Mouse (Mus musculus): ENCODE measurements around the gene Cd82. TPM values are rescaled to one million over a fixed set of nuclear protein-coding genes. Genes with fewer than 3 reads are reported as not detected.

The Cd82 gene
- polyA plus RNA-seq, 1 experiment = 433 TPM

GRCm38 (mm10) chr2:93497221-93497620 is 34.3 kb upstream of the Cd82 start:
- H3K27me3 ChIP-seq (ENCODE audit: control insufficient read depth, insufficient read depth, low read length) = no peaks in the 10 kb centered on the region
- TF ChIP-seq CTCF (IDR thresholded peaks at IDR 0.05; ENCODE audit: extremely low read depth, insufficient read length, insufficient replicate concordance, low read depth, low read length) (no peak), POLR2A (IDR thresholded peaks at IDR 0.05; ENCODE audit: low read depth, low read length) (no peak)
- WGBS = 64% methylated on average over 5 of the region's 5 CpGs
- no peak overlapping the region for H3K4me3 ChIP-seq (ENCODE audit: low read depth, low read length)
- no peak overlapping the region for H3K27ac ChIP-seq (ENCODE audit: insufficient read depth, low read depth, low read length)
- H3K4me1 ChIP-seq (ENCODE audit: control insufficient read depth, insufficient read depth, insufficient read length, low read length) = no peaks in the 10 kb centered on the region
- H3K36me3 ChIP-seq (ENCODE audit: control insufficient read depth, insufficient read depth, low read length) = no peaks in the 10 kb centered on the region

- no peak overlapping the region for H3K4me3 ChIP-seq (ENCODE audit: low read depth, low read length)
- no peak overlapping the region for H3K27ac ChIP-seq (ENCODE audit: insufficient read depth, low read depth, low read length)
- H3K27me3 ChIP-seq (ENCODE audit: control insufficient read depth, insufficient read depth, low read length) = no peaks in the 10 kb centered on the region
- no peak for TF ChIP-seq POLR2A (IDR thresholded peaks at IDR 0.05; ENCODE audit: low read depth, low read length)
- TF ChIP-seq CTCF (IDR thresholded peaks at IDR 0.05; ENCODE audit: extremely low read depth, insufficient read length, insufficient replicate concordance, low read depth, low read length) = no peak
- H3K4me1 ChIP-seq (ENCODE audit: control insufficient read depth, insufficient read depth, insufficient read length, low read length) = no peaks in the 10 kb centered on the region
- H3K36me3 ChIP-seq (ENCODE audit: control insufficient read depth, insufficient read depth, low read length) = no peaks in the 10 kb centered on the region
- WGBS = 81% methylated on average over 3 of the region's 3 CpGs
Measured at GRCm38 (mm10) chr2:93495170-93495569, 32.2 kb upstream of the Cd82 start.

- TF ChIP-seq POLR2A (IDR thresholded peaks at IDR 0.05; ENCODE audit: low read depth, low read length) = no peak
- Histone ChIP-seq H3K36me3 (ENCODE audit: control insufficient read depth, insufficient read depth, low read length) (no peaks in the 10 kb centered on the region), H3K27ac (ENCODE audit: insufficient read depth, low read depth, low read length) (no peak overlapping the region), H3K4me3 (ENCODE audit: low read depth, low read length) (no peak overlapping the region), H3K27me3 (ENCODE audit: control insufficient read depth, insufficient read depth, low read length) (no peaks in the 10 kb centered on the region), H3K4me1 (ENCODE audit: control insufficient read depth, insufficient read depth, insufficient read length, low read length) (no peaks in the 10 kb centered on the region)
- WGBS = 66% methylated on average over 3 of the region's 3 CpGs
Measured at GRCm38 (mm10) chr2:93493541-93493940, 30.6 kb upstream of the Cd82 start.

GRCm38 (mm10) chr2:93490516-93490915 is 27.6 kb upstream of the Cd82 start:
- 72% methylated on average over 2 of the region's 2 CpGs for WGBS
- no peak overlapping the region for H3K27ac ChIP-seq (ENCODE audit: insufficient read depth, low read depth, low read length)
- H3K36me3 ChIP-seq (ENCODE audit: control insufficient read depth, insufficient read depth, low read length) = no peaks in the 10 kb centered on the region
- TF ChIP-seq CTCF (IDR thresholded peaks at IDR 0.05; ENCODE audit: extremely low read depth, insufficient read length, insufficient replicate concordance, low read depth, low read length) (no peak), POLR2A (IDR thresholded peaks at IDR 0.05; ENCODE audit: low read depth, low read length) (no peak)
- no peaks in the 10 kb centered on the region for H3K4me1 ChIP-seq (ENCODE audit: control insufficient read depth, insufficient read depth, insufficient read length, low read length)
- no peak overlapping the region for H3K4me3 ChIP-seq (ENCODE audit: low read depth, low read length)
- H3K27me3 ChIP-seq (ENCODE audit: control insufficient read depth, insufficient read depth, low read length) = no peaks in the 10 kb centered on the region

- H3K27ac ChIP-seq (ENCODE audit: insufficient read depth, low read depth, low read length) = no peak overlapping the region
- H3K27me3 ChIP-seq (ENCODE audit: control insufficient read depth, insufficient read depth, low read length) = no peaks in the 10 kb centered on the region
- no peaks in the 10 kb centered on the region for H3K36me3 ChIP-seq (ENCODE audit: control insufficient read depth, insufficient read depth, low read length)
- H3K4me1 ChIP-seq (ENCODE audit: control insufficient read depth, insufficient read depth, insufficient read length, low read length) = no peaks in the 10 kb centered on the region
- no peak for TF ChIP-seq POLR2A (IDR thresholded peaks at IDR 0.05; ENCODE audit: low read depth, low read length)
- TF ChIP-seq CTCF (IDR thresholded peaks at IDR 0.05; ENCODE audit: extremely low read depth, insufficient read length, insufficient replicate concordance, low read depth, low read length) = no peak
- no peak overlapping the region for H3K4me3 ChIP-seq (ENCODE audit: low read depth, low read length)
- WGBS = 42% methylated on average over 19 of the region's 19 CpGs
Measured at GRCm38 (mm10) chr2:93488911-93489587, 26.1 kb upstream of the Cd82 start.

- H3K36me3 ChIP-seq (ENCODE audit: control insufficient read depth, insufficient read depth, low read length) = no peaks in the 10 kb centered on the region
Measured at GRCm38 (mm10) chr2:93485459-93485858, 22.5 kb upstream of the Cd82 start.

GRCm38 (mm10) chr2:93482036-93482644 is 19.2 kb upstream of the Cd82 start:
- Histone ChIP-seq H3K27me3 (ENCODE audit: control insufficient read depth, insufficient read depth, low read length) (no peaks in the 10 kb centered on the region), H3K4me1 (ENCODE audit: control insufficient read depth, insufficient read depth, insufficient read length, low read length) (no peaks in the 10 kb centered on the region), H3K4me3 (ENCODE audit: low read depth, low read length) (no peak overlapping the region), H3K27ac (ENCODE audit: insufficient read depth, low read depth, low read length) (no peak overlapping the region), H3K36me3 (ENCODE audit: control insufficient read depth, insufficient read depth, low read length) (no peaks in the 10 kb centered on the region)
- WGBS = 56% methylated on average over 6 of the region's 6 CpGs
- TF ChIP-seq CTCF (IDR thresholded peaks at IDR 0.05; ENCODE audit: extremely low read depth, insufficient read length, insufficient replicate concordance, low read depth, low read length) (no peak), POLR2A (IDR thresholded peaks at IDR 0.05; ENCODE audit: low read depth, low read length) (no peak)

More at GRCm38 (mm10) chr2:93485459-93485858, 22.5 kb upstream of the Cd82 start:
- TF ChIP-seq CTCF (IDR thresholded peaks at IDR 0.05; ENCODE audit: extremely low read depth, insufficient read length, insufficient replicate concordance, low read depth, low read length) (no peak), POLR2A (IDR thresholded peaks at IDR 0.05; ENCODE audit: low read depth, low read length) (no peak)
- Histone ChIP-seq H3K27me3 (ENCODE audit: control insufficient read depth, insufficient read depth, low read length) (no peaks in the 10 kb centered on the region), H3K4me3 (ENCODE audit: low read depth, low read length) (no peak overlapping the region), H3K27ac (ENCODE audit: insufficient read depth, low read depth, low read length) (no peak overlapping the region), H3K4me1 (ENCODE audit: control insufficient read depth, insufficient read depth, insufficient read length, low read length) (no peaks in the 10 kb centered on the region)
- 58% methylated on average over 9 of the region's 9 CpGs for WGBS
